Mouse (Mus musculus): ENCODE measurements around the gene Mst1r.

Gene Mst1r

DNA sequence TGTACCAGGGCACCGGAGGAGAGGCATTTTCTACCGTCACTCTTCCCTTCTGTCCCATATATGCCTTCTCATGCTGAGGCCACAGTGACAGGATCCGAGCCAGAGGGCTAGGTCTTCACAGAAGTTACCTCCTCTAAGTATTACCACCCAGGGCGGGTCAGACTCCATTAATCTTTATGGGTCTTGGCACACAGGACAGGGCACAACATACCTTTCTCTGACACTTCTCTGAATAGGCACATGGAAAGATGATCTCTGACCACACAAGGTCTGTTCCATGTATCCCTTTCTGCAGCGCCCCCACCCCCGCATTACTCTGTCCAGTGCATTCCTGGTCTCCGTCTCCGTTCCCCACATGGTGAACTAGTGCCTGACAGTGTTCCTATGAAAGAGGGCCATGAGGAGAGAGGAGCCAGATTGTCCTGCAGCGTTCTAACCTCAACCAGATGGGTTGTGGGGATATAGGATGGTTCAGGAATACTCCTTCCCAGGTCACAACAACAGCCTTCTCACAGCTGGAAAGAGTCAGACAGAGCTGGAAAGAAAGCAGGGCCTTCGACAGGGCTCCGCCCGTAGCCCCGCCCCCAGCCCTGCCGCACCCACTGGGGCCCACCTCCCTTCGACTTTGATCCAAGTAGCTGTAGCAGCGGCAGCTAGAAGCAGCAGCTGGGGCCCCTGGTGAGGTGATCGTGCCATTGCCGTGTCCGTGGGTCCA is at the start of gene Mst1r:
Gene Mst1r (plus strand): TSS at position 622 of the 715 bp plus-strand sequence.
- Histone ChIP-seq H3K36me3 (ENCODE audit: control insufficient read depth, insufficient read depth, low read length, poor library complexity, severe bottlenecking) (no peaks in the 10 kb centered on the region), H3K27me3 (ENCODE audit: control insufficient read depth, insufficient read depth, low read length, poor library complexity, severe bottlenecking) (no peaks in the 10 kb centered on the region)
- no peak for DNase-seq (ENCODE audit: low read depth, low spot score)

DNA sequence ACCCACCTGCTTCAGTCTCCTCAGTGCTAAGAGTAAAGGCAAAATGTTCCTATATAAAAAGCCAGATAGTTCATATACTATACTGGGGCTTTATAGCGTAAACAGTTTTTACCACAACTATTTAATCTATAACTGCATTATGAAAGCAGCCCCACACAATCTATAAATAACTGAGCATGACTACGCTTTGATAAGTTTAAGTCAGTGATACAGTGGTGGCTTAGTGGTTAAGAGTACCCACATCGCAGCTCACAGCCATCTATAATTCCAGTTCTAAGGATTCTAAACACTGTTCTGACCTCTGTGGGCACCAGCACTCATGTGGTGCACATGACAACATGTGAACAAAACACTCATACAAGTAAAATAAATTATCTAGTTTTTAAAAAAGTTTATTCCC is 48.3 kb upstream of the Mst1r start:
- no peak for DNase-seq (ENCODE audit: low read depth, low spot score)
- peaks cover 4% of the 10 kb centered on the region for H3K36me3 ChIP-seq (ENCODE audit: control insufficient read depth, insufficient read depth, low read length, poor library complexity, severe bottlenecking)
- H3K27me3 ChIP-seq (ENCODE audit: control insufficient read depth, insufficient read depth, low read length, poor library complexity, severe bottlenecking): no peaks in the 10 kb centered on the region

DNA sequence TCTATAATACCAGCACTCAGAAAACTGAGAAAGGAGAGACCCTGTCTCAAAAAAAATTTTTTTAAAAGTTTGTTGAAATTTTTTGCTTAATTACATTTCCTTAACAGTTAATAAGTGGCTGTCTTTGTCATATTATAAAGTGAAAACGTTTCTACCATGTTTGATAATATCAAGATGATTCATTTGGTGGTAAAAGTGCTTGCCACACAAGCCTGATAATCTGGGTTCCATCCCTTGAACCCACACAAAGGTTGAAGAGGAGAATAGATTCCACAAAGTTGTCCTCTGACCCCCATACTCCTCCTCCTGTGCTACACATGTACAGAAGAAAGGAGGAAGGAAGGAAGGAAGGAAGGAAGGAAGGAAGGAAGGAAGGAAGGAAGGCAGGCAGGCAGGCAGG is 42.2 kb upstream of the Mst1r start:
- H3K27me3 ChIP-seq (ENCODE audit: control insufficient read depth, insufficient read depth, low read length, poor library complexity, severe bottlenecking): no peaks in the 10 kb centered on the region
- no peak for DNase-seq (ENCODE audit: low read depth, low spot score)
- no peaks in the 10 kb centered on the region; the same call in 1 of the 2 replicates for H3K36me3 ChIP-seq (ENCODE audit: control insufficient read depth, insufficient read depth, low read length, poor library complexity, severe bottlenecking)

DNA sequence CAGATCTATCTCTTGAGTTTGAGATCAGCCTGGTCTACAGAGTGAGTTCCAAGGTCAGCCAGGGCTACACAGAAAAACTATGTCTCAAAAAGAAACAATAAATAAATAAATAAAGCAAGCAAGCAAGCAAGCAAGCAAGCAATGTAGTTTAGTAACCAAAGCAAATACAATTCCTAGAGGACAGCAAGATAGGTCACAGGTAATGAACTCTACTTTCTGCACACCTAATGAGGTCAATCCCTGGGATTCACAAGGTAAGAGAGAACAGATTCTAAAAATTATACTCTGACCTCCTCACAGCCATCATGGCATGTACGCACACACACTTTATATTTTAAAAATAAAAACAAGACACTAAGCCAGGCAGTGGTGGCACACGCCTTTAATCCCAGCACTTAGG is 40.6 kb upstream of the Mst1r start:
- H3K27me3 ChIP-seq (ENCODE audit: control insufficient read depth, insufficient read depth, low read length, poor library complexity, severe bottlenecking): no peaks in the 10 kb centered on the region
- H3K36me3 ChIP-seq (ENCODE audit: control insufficient read depth, insufficient read depth, low read length, poor library complexity, severe bottlenecking): peaks cover 3% of the 10 kb centered on the region; the same call in 1 of the 2 replicates
- DNase-seq (ENCODE audit: low read depth, low spot score): no peak

DNA sequence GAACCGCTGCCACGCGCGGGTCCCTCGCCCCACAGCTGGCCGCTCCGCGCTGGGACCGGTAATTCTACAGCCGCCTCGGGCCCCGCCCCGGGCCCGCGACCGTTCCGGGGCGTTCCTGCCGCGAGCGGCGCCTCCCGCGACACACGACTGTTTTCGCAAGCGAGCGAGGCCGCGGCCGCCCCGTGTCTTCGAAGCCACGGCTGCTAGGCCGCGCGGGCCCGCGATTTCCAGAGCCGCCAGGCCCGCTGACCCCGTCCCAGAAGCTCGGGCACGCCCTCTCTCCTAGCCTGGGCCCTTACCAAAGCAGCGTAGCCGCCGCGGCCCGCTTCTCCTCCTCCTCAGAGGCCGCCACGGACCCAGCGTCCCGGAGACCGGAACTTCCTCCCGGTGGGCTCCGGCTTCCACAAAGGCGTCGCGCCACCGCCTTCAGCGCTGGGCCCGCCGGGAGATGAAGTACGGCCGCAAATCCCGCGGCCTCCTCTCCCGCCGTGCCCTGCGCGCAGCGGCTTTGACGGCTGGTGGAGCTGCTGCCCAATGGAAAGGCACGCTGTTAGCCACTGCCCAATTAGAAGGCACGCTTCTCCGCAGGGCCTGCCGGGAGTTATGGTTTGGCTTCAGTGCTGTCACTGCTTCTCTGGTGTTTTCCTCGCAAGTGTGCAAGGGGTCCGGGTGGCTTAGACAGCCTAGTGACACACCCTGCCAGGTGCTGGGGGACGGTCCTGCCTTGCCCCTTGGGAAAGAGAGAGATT is 34.1 kb upstream of the Mst1r start:
- peak; percentile 92 for DNase-seq (ENCODE audit: low read depth, low spot score)
- H3K27me3 ChIP-seq (ENCODE audit: control insufficient read depth, insufficient read depth, low read length, poor library complexity, severe bottlenecking): no peaks in the 10 kb centered on the region
- H3K36me3 ChIP-seq (ENCODE audit: control insufficient read depth, insufficient read depth, low read length, poor library complexity, severe bottlenecking): 0 out of 2 replicates have a peak, but pooled peaks cover 3% of the 10 kb centered on the region

DNA sequence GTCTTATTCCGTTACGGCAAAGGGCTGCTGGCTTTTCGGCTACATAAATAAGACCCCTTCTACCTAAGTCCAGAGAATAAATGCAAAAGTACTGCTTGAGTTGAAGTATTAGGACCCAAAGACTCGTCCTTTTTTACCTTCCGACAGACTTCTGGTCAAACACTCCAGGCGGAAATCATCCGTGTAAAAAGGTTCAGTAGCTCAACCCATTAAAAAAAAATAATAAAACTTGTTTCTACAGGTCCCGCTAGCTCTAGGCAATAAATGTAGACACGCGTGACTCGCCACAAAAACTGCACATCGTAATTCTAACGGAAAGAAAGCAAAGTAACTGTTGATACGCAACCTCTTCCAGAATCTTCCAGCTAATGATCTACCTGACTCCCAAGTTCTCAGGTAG is 33.5 kb upstream of the Mst1r start, which contains the start of gene Rbm6:
Gene Rbm6 (minus strand): TSS at position 101 of the 400 bp plus-strand sequence.
- Histone ChIP-seq H3K27me3 (ENCODE audit: control insufficient read depth, insufficient read depth, low read length, poor library complexity, severe bottlenecking) (no peaks in the 10 kb centered on the region), H3K36me3 (ENCODE audit: control insufficient read depth, insufficient read depth, low read length, poor library complexity, severe bottlenecking) (0 out of 2 replicates have a peak, but pooled peaks cover 3% of the 10 kb centered on the region)
- no peak for DNase-seq (ENCODE audit: low read depth, low spot score)

DNA sequence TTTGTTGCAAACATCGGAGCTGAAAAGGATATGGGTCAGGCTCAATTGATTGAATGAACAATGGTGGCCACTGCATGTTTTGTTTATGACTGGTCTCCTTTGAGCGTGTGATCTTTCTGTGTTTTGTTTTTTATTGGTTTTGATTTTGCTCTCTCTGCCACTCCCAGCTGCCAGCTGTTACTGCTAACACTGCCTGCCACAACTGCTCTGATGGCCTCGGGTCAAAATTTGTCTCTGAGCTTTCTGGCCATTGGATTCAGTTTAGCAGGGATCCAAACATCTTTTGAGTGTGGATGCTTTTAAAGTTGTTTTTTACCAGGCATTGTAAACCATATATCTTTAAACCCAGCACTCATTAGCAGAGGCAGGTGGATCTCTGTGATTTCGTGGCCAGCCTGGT is 26.3 kb upstream of the Mst1r start:
- Histone ChIP-seq H3K27me3 (ENCODE audit: control insufficient read depth, insufficient read depth, low read length, poor library complexity, severe bottlenecking) (no peaks in the 10 kb centered on the region), H3K36me3 (ENCODE audit: control insufficient read depth, insufficient read depth, low read length, poor library complexity, severe bottlenecking) (no peaks in the 10 kb centered on the region)
- DNase-seq (ENCODE audit: low read depth, low spot score): no peak

DNA sequence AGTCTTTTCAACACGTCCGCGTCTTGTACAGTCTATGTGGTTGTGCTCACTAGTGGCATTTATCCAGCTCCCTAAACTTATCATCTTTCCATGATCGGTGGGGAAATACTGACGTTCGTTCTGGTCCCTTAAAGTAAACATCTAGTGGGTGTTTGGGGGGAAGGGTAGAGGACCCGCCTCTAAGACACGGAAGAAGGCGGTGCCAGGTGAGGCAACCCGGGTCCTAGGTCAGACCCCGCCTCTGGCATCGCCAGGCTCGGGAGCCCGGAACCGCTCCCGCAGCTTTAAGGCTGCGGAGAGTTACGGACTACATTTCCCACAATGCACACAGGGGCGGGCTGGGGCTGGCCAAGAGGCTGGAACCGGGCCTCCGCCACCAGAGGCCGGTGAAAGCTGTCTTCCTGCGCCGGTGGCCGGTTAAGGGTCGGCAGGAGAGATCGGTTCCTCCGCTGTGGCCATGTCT is 18.8 kb upstream of the Mst1r start, which contains the start of gene Mon1a:
Gene Mon1a (plus strand): TSS at position 348 of the 463 bp plus-strand sequence.
- Histone ChIP-seq H3K36me3 (ENCODE audit: control insufficient read depth, insufficient read depth, low read length, poor library complexity, severe bottlenecking) (no peaks in the 10 kb centered on the region), H3K27me3 (ENCODE audit: control insufficient read depth, insufficient read depth, low read length, poor library complexity, severe bottlenecking) (no peaks in the 10 kb centered on the region)
- peak; percentile 89 for DNase-seq (ENCODE audit: low read depth, low spot score)

DNA sequence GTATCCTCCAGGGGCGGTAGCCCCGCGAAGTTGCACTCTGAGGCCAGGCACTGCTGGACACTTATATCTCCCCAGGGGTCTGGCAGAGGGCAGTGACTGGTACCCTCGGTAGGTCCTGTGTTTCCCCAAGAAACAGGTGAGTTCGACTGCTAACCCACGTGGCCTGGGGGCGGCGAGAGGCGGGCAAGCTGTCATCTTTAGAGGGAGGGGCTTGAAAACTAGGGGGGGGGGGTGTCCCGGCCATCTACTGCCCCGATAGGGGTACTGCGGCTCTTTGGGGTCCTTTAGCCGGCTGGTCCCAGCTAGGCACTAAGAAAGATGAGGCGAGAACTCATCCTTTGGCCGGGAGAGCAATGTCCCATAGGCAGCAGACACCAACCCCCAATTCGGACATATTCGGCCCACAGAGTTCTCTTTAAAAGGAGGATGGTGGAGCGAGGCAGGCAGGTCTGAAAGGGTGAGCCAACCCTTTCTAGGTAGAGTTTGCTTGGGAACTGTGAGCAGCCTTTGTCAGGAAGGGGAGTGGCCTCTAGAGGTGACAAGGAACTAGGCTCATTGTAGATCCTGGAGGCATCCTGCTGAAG is 18.3 kb upstream of the Mst1r start:
- Histone ChIP-seq H3K36me3 (ENCODE audit: control insufficient read depth, insufficient read depth, low read length, poor library complexity, severe bottlenecking) (no peaks in the 10 kb centered on the region), H3K27me3 (ENCODE audit: control insufficient read depth, insufficient read depth, low read length, poor library complexity, severe bottlenecking) (no peaks in the 10 kb centered on the region)
- peak; percentile 63 for DNase-seq (ENCODE audit: low read depth, low spot score)

DNA sequence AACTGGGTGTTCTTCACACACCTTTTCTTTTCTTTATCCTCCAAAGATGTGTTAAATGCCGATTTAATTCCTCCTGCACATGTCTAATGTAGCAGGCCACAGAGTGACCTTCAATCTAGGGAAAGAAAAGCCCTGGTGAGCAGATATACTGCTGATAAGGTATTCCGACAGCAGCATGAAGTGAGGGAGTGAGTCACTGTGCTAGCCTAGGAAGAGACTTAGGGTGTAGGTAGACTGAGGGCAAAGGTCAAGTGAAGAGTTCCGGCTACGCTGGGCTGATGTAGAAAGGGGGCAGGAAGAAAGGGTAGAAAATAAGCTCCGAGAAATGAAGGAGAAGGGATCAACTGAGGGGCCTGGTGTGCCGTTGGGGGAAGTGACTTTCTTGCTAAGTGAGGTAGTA is 16.4 kb upstream of the Mst1r start:
- no peak for DNase-seq (ENCODE audit: low read depth, low spot score)
- H3K27me3 ChIP-seq (ENCODE audit: control insufficient read depth, insufficient read depth, low read length, poor library complexity, severe bottlenecking): no peaks in the 10 kb centered on the region
- no peaks in the 10 kb centered on the region for H3K36me3 ChIP-seq (ENCODE audit: control insufficient read depth, insufficient read depth, low read length, poor library complexity, severe bottlenecking)

DNA sequence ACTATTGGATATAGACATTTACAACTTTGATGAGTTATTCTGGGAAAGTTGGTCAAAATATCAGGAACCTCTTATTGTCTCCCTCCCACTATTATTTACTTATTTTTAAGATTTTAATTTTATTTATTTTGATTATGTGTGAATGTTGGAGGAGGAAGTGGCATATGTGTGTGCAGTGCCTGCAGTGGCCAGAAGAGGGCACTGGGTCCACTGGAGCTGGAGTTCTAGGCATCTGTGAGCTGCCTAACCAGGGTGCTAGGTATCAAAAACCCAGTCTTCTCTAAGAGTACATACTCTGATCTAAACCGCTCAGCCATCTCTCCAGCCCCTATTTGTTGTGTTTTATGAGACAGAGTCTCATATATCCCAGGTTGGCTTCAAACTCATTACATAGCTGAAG is 15.7 kb upstream of the Mst1r start:
- Histone ChIP-seq H3K36me3 (ENCODE audit: control insufficient read depth, insufficient read depth, low read length, poor library complexity, severe bottlenecking) (no peaks in the 10 kb centered on the region), H3K27me3 (ENCODE audit: control insufficient read depth, insufficient read depth, low read length, poor library complexity, severe bottlenecking) (no peaks in the 10 kb centered on the region)
- DNase-seq (ENCODE audit: low read depth, low spot score): peak; percentile 52

DNA sequence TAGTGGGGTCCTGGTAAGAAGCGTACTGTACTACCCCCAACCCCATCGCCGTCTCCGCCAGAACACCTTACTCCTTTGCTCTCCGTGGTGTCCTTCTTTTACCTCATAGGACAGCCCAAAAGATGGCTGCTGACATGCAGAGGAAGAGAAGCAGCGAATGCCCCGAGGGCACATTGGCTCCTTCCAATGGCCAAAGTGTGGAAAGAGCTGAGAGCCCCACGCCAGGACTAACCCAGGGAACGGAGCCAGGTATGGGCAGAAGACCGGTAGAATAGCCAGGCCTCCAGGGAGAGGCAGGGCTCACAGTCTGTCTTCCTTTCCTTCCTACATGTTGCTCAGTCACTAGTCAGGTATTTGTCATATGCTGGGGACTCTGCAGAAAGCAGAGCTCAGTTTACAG is 8.1 kb upstream of the Mst1r start:
- DNase-seq (ENCODE audit: low read depth, low spot score): no peak
- H3K27me3 ChIP-seq (ENCODE audit: control insufficient read depth, insufficient read depth, low read length, poor library complexity, severe bottlenecking): no peaks in the 10 kb centered on the region
- no peaks in the 10 kb centered on the region for H3K36me3 ChIP-seq (ENCODE audit: control insufficient read depth, insufficient read depth, low read length, poor library complexity, severe bottlenecking)

DNA sequence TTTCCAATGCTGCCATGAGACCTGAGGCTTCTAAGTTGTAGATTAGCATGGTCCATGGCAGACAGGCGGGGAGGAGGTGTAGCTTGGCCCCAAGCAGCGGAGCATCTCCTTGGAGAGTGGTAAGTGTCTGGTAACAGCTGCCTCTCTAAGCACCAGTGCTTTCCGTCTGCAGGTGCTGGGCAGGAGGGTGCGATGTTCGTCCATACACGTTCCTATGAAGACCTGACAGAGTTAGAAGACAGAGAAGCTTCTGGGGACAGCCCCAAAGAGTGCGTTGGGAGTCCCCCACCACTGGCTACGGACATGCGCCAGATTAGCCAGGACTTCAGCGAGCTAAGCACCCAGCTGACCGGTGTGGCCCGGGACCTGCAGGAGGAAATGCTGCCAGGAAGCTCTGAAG is 6.8 kb upstream of the Mst1r start:
- DNase-seq (ENCODE audit: low read depth, low spot score): no peak
- Histone ChIP-seq H3K36me3 (ENCODE audit: control insufficient read depth, insufficient read depth, low read length, poor library complexity, severe bottlenecking) (no peaks in the 10 kb centered on the region), H3K27me3 (ENCODE audit: control insufficient read depth, insufficient read depth, low read length, poor library complexity, severe bottlenecking) (no peaks in the 10 kb centered on the region)

DNA sequence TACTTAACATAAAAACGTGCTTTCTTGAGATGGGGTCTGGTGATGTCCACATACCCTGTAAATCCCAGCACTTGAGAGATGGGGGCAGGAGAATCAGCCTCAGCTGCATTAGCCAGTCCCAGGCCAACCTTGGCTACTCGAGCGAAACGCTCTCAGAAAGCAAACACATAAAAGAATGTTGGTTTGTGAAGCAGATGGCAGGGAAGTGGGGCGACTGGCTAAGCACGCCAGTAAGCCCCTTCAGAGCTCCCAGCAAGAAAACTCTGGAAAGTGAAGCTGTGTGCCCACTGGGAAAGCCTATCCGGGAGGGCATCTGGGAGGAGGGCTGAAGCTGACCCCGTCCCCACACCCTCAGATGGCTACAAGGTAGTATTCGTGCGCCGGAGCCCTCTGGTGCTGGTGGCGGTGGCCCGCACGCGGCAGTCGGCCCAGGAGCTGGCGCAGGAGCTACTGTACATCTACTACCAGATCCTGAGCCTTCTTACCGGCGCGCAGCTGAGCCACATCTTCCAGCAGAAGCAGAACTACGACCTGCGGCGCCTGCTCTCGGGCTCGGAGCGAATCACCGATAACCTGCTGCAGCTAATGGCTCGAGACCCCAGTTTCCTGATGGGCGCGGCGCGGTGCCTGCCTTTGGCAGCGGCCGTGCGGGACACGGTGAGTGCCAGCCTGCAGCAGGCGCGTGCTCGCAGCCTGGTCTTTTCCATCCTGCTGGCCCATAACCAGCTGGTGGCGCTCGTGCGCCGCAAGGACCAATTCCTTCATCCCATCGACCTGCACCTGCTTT is 5.6 kb upstream of the Mst1r start:
- Histone ChIP-seq H3K27me3 (ENCODE audit: control insufficient read depth, insufficient read depth, low read length, poor library complexity, severe bottlenecking) (no peaks in the 10 kb centered on the region), H3K36me3 (ENCODE audit: control insufficient read depth, insufficient read depth, low read length, poor library complexity, severe bottlenecking) (no peaks in the 10 kb centered on the region)
- DNase-seq (ENCODE audit: low read depth, low spot score): peak; percentile 61
